Mouse (Mus musculus) lung, embryonic 16.5 days (tissue): ENCODE data around the gene Cox6a2. TPM values are rescaled to one million over a fixed set of nuclear protein-coding genes. Genes with fewer than 3 reads are reported as not detected.
"Not testable (repeated sequence)": the region's sequence is repeated elsewhere in the genome, so short reads cannot be mapped to it uniquely, and the experiment has no call there.

Experiments used
- ATAC-seq: fragments of 200-750 bp; cut with Nextera tagmentation; 2 replicates; pipeline ENCODE4 v1.8.0; 2017; ENCODE audit warnings: low read depth, mild to moderate bottlenecking, moderate library complexity
- H3K27ac ChIP-seq: fragments of 300-500 bp; sonication (generic); 2 replicates; pipeline ENCODE4 v1.5.1; 2014; ENCODE audit warnings: mild to moderate bottlenecking, control low read depth, low read length
- H3K27me3 ChIP-seq: fragments of 300-500 bp; sonication (generic); 2 replicates; pipeline ENCODE4 v1.6.1; 2014; ENCODE audit warnings: low read depth, low read length, mixed read lengths; ENCODE audit not compliant: control insufficient read depth, insufficient read depth
- H3K36me3 ChIP-seq: fragments of 300-500 bp; sonication (generic); 2 replicates; pipeline ENCODE4 v1.6.1; 2014; ENCODE audit warnings: low read length; ENCODE audit not compliant: control insufficient read depth, insufficient read depth
- H3K4me1 ChIP-seq: fragments of 300-500 bp; sonication (generic); replicated peaks from 2 replicates; pipeline ENCODE4 v1.6.1; 2014; ENCODE audit warnings: low read length, mixed read lengths; ENCODE audit not compliant: control insufficient read depth, insufficient read depth
- H3K4me2 ChIP-seq: fragments of 300-500 bp; sonication (generic); 2 replicates; pipeline ENCODE4 v1.6.1; 2014; ENCODE audit warnings: low read depth, low read length, control low read depth
- H3K4me3 ChIP-seq: fragments of 300-500 bp; sonication (generic); 2 replicates; pipeline ENCODE4 v1.5.1; 2014; ENCODE audit warnings: mild to moderate bottlenecking, low read length, control low read depth
- H3K9ac ChIP-seq: fragments of 300-500 bp; sonication (generic); 2 replicates; pipeline ENCODE4 v1.6.1; 2014; ENCODE audit warnings: low read length, control low read depth
- H3K9me3 ChIP-seq: fragments of 300-500 bp; sonication (generic); 2 replicates; pipeline ENCODE4 v1.6.1; 2016; ENCODE audit warnings: low read length; ENCODE audit not compliant: control insufficient read depth
- WGBS: fragments of 180-500 bp; shearing (Covaris S2); extraction: QIAGEN DNeasy Blood & Tissue Kit; methylation state at CpG from one replicate; pipeline ENCODE4 v1.1.7; 2014; 5-methylcytosine and 5-hydroxymethylcytosine counted together
- polyA plus RNA-seq: library from polyadenylated mRNA; unstranded; fragments of >200 nt; fragmentation: Nextera tagmentation; extraction: Ambion mirVana; gene quantifications from 2 replicates; pipeline ENCODE4 v1.2.1, GENCODE M21; 2015

Cox6a2 gene
- polyA plus RNA-seq, 1 experiment from 2014 or later, result 22.4 TPM

DNA sequence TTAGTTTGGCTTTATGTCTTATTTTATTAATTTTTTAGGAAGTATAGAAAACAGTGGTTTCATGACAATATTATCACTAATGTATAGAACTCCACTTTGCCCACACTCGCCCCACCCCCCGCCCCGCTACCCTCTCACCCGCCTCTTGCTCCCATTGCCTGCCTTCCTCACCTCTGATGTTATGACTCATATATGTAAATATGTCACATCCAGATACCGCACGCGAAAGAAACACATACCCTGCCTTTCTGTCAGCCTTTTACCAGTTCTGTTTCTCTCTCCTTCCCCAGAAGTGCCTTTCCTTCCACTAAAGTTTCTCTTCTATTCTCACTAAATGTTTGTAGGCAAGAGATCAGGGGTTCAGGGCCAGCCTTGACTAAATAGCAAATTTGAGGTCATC is 39.8 kb downstream of the Cox6a2 start:
- H3K9me3 ChIP-seq, result no peaks in the 10 kb centered on the region
- H3K4me1 ChIP-seq, result no peaks in the 10 kb centered on the region
- no peak for ATAC-seq
- 61% methylated on average over 7 of the region's 7 CpGs for WGBS
- no peaks in the 10 kb centered on the region for H3K27me3 ChIP-seq
- H3K36me3 ChIP-seq, result no peaks in the 10 kb centered on the region
- H3K9ac ChIP-seq, result no peak overlapping the region
- H3K4me2 ChIP-seq, result no peak overlapping the region
- H3K4me3 ChIP-seq, result no peak overlapping the region
- no peak overlapping the region for H3K27ac ChIP-seq

DNA sequence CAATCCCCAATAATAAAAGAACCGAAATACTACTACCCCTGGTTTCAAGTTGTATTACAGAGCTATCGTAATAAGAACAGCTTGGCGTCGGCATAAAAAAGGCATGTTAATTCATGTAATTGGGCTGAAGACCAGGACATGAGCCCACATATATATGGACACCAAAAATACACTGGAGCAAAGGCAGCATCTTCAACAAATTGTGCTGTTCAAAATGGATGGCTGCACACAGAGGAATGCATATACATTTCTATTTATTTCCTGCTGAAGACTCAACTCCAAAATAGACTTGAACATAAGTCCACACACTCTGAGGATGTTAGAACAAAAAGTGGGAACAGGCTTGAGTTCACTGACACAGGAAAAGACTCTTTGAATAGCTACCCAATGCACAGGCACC is 42.2 kb downstream of the Cox6a2 start:
- Histone ChIP-seq H3K4me2 (no peak overlapping the region), H3K27me3 (no peaks in the 10 kb centered on the region), H3K4me1 (no peaks in the 10 kb centered on the region), H3K36me3 (no peaks in the 10 kb centered on the region), H3K4me3 (no peak overlapping the region), H3K9me3 (no peaks in the 10 kb centered on the region), H3K27ac (no peak overlapping the region), H3K9ac (no peak overlapping the region)
- ATAC-seq, result no peak
- WGBS, result 91% methylated on average over 4 of the region's 4 CpGs

DNA sequence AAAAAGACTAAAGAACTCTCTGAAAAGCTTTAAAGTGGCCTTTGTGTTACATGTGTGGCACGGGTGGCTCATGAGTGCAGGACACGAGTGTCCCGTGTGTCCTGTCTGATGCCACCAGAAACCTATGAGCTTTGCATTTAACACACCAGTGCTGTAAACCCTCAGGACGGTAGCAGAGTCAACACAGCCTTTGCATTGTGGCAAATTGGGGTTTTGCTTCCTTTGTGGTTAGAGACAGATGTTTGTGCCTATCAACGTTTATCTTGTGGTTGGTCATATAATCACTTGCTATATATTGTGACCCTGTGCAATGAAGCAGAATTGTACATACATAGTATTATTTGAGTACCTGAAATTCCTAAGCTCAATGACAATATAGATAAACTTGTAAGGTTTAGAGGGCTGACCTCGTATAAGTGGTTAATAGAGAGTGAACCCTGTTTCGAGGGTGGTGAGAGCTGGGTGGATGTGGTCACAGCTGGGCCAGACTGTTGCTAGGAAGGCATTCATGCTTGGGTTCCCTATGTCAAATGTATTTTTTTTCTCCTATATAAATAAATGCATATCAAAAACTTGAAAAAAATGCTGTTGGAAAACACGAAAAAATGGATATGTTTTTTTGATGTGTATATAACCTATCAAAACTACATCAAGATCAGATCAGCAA is 47.4 kb downstream of the Cox6a2 start:
- H3K9me3 ChIP-seq, H3K27me3 ChIP-seq, H3K4me1 ChIP-seq, H3K4me3 ChIP-seq, H3K4me2 ChIP-seq, H3K9ac ChIP-seq, ATAC-seq, H3K27ac ChIP-seq, H3K36me3 ChIP-seq: not testable (repeated sequence)
- 63% methylated on average over 7 of the region's 8 CpGs for WGBS

Other genes with a start within 250 kb of the Cox6a2 start
- gene Fus, start 238.9 kb downstream of the Cox6a2 start, polyA plus RNA-seq, result 299 and 328 TPM in 2 replicates
- gene Pycard, start 212.5 kb downstream of the Cox6a2 start, polyA plus RNA-seq, result 37.6 and 51.2 TPM in 2 replicates
- 0.28 and 0.63 TPM in 2 replicates for gene Trim72, start 202.4 kb downstream of the Cox6a2 start, polyA plus RNA-seq
- gene Itgam, start 143.7 kb downstream of the Cox6a2 start, polyA plus RNA-seq, result 1.3 and 1.6 TPM in 2 replicates
- not detected in 2 replicates for gene Gm49368, start 143.7 kb downstream of the Cox6a2 start, polyA plus RNA-seq
- 0.11 and 0.28 TPM in 2 replicates for gene Itgax, start 76.8 kb downstream of the Cox6a2 start, polyA plus RNA-seq
- 0.04 TPM in 1 of 2 replicates, not detected in the other for gene Itgad, start 52.0 kb downstream of the Cox6a2 start, polyA plus RNA-seq
- gene Armc5, start 31.0 kb upstream of the Cox6a2 start, polyA plus RNA-seq, result 20.0 TPM in 2 replicates
- gene 9130023H24Rik, start 31.6 kb upstream of the Cox6a2 start, polyA plus RNA-seq, result 9.4 TPM in 2 replicates
- 190 and 203 TPM in 2 replicates for gene Tgfb1i1, start 40.4 kb upstream of the Cox6a2 start, polyA plus RNA-seq
- 0.39 TPM in 1 of 2 replicates, not detected in the other for gene Slc5a2, start 59.3 kb upstream of the Cox6a2 start, polyA plus RNA-seq
- 32.0 and 36.3 TPM in 2 replicates for gene BC017158, start 91.8 kb upstream of the Cox6a2 start, polyA plus RNA-seq
- 42.9 and 45.9 TPM in 2 replicates for gene Rgs10, start 212.4 kb upstream of the Cox6a2 start, polyA plus RNA-seq